Mouse (Mus musculus) telencephalon, adult 2 months (tissue): Measurements from ENCODE around the gene Kcnn4.

Source experiments
- DNase-seq: peaks from one replicate; pipeline ENCODE4 v3.0.0-alpha.2; 2011; ENCODE audit warnings: low read depth, low spot score

Gene Kcnn4

GRCm38 (mm10) chr7:24366716-24367632 is 3.1 kb upstream of the Kcnn4 start:
- no peak for DNase-seq

GRCm38 (mm10) chr7:24368226-24368625 is 1.8 kb upstream of the Kcnn4 start:
- DNase-seq = no peak

GRCm38 (mm10) chr7:24368946-24369345 is 1.1 kb upstream of the Kcnn4 start:
- DNase-seq = no peak

GRCm38 (mm10) chr7:24371012-24371808 is 1.1 kb downstream of the Kcnn4 start:
- DNase-seq = no peak

GRCm38 (mm10) chr7:24371809-24372145 is 1.7 kb downstream of the Kcnn4 start:
- no peak for DNase-seq

GRCm38 (mm10) chr7:24372300-24372699 is 2.2 kb downstream of the Kcnn4 start:
- DNase-seq = no peak

GRCm38 (mm10) chr7:24372786-24373185 is 2.7 kb downstream of the Kcnn4 start:
- DNase-seq = no peak

- no peak for DNase-seq
These were observed 3.7 kb downstream of the Kcnn4 start for GRCm38 (mm10) chr7:24373538-24374379.

GRCm38 (mm10) chr7:24376456-24376855 is 6.4 kb downstream of the Kcnn4 start:
- no peak for DNase-seq

- no peak for DNase-seq
These were observed 7.2 kb downstream of the Kcnn4 start for GRCm38 (mm10) chr7:24377091-24377865.

GRCm38 (mm10) chr7:24378049-24378701 is 8.1 kb downstream of the Kcnn4 start:
- no peak for DNase-seq

GRCm38 (mm10) chr7:24379934-24380333 is 9.9 kb downstream of the Kcnn4 start:
- no peak for DNase-seq

GRCm38 (mm10) chr7:24380370-24380769 is 10.3 kb downstream of the Kcnn4 start:
- no peak for DNase-seq

GRCm38 (mm10) chr7:24382730-24383372 is 12.8 kb downstream of the Kcnn4 start:
- no peak for DNase-seq

GRCm38 (mm10) chr7:24384070-24384469 is 14.0 kb downstream of the Kcnn4 start:
- no peak for DNase-seq

- DNase-seq = no peak
These were observed 14.8 kb downstream of the Kcnn4 start for GRCm38 (mm10) chr7:24384827-24385226.

GRCm38 (mm10) chr7:24387059-24387556 is 17.0 kb downstream of the Kcnn4 start:
- no peak for DNase-seq

- DNase-seq = no peak
These were observed 19.6 kb downstream of the Kcnn4 start for GRCm38 (mm10) chr7:24389516-24390187.

- DNase-seq = no peak
These were observed 20.4 kb downstream of the Kcnn4 start for GRCm38 (mm10) chr7:24390512-24390911.
